Mouse (Mus musculus): ENCODE measurements around the gene Nfib. TPM values are rescaled to one million over a fixed set of nuclear protein-coding genes. Genes with fewer than 3 reads are reported as not detected.

Nfib gene
- polyA plus RNA-seq, 1 experiment from 2014 or later: 149 TPM

DNA sequence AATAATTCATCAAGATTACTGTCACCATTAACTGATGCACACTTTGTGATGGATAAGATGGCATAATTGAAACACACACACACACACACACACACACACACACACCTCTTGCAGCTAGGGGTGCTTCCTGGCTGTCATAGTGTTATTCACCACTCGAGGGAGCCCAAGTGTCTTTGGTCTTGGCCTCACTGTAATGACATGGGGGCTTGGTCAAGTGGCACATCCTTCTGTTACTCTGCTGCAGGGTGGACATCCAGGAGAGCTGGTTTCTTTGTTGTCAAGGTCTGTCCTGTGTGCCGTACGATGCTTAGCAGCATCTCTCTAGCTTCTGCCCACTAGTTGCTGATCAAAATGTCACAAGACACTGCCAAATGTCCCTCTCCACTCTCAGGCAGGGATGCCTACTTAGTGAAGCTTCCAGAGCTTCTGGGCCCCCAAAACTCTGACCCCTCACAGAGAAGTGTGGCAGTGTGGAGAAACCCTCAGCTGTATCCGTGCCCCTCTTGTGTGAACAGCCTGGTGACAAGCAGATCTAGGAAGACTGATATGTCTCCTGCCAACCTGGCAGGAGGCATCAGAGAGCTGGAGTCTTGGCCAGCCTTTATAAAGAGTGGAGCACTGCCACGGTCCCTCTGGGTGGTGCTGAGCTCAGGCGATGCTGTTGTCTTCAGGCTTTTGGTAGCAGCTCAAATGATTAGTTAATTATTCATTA, 62.4 kb downstream of the Nfib start:
- no peak overlapping the region for H3K27ac ChIP-seq (ENCODE audit: low read depth)
- no peak overlapping the region for H3K4me3 ChIP-seq (ENCODE audit: low read depth, low read length)
- no peaks in the 10 kb centered on the region for H3K27me3 ChIP-seq (ENCODE audit: insufficient read depth, low read length)
- no peaks in the 10 kb centered on the region for H3K4me1 ChIP-seq (ENCODE audit: insufficient read depth)
- DNase-seq (peak; percentile 73), ATAC-seq (ENCODE audit: insufficient read depth) (peak; percentile 47; the same call in 1 of the 2 replicates)
- H3K4me2 ChIP-seq: no peak overlapping the region
- H3K36me3 ChIP-seq (ENCODE audit: insufficient read depth): no peaks in the 10 kb centered on the region
- no peaks in the 10 kb centered on the region for H3K9me3 ChIP-seq (ENCODE audit: low read depth, low read length)
- no peak overlapping the region for H3K9ac ChIP-seq
- peak; percentile 87 for TF ChIP-seq CTCF (IDR thresholded peaks at IDR 0.05; ENCODE audit: low read depth)
- 53% methylated on average over 6 of the region's 6 CpGs for WGBS

GRCm38 (mm10) chr4:82641066-82641680, 64.4 kb downstream of the Nfib start:
- H3K9ac ChIP-seq: no peak overlapping the region
- no peak overlapping the region for H3K4me2 ChIP-seq
- H3K4me1 ChIP-seq (ENCODE audit: insufficient read depth): no peaks in the 10 kb centered on the region
- TF ChIP-seq CTCF (IDR thresholded peaks at IDR 0.05; ENCODE audit: low read depth): no peak
- H3K27ac ChIP-seq (ENCODE audit: low read depth): no peak overlapping the region
- no peaks in the 10 kb centered on the region for H3K27me3 ChIP-seq (ENCODE audit: insufficient read depth, low read length)
- 67% methylated on average over 5 of the region's 5 CpGs for WGBS
- H3K36me3 ChIP-seq (ENCODE audit: insufficient read depth): no peaks in the 10 kb centered on the region
- no peak overlapping the region for H3K4me3 ChIP-seq (ENCODE audit: low read depth, low read length)
- DNase-seq: no peak
- no peak for ATAC-seq (ENCODE audit: insufficient read depth)
- no peaks in the 10 kb centered on the region for H3K9me3 ChIP-seq (ENCODE audit: low read depth, low read length)

DNA sequence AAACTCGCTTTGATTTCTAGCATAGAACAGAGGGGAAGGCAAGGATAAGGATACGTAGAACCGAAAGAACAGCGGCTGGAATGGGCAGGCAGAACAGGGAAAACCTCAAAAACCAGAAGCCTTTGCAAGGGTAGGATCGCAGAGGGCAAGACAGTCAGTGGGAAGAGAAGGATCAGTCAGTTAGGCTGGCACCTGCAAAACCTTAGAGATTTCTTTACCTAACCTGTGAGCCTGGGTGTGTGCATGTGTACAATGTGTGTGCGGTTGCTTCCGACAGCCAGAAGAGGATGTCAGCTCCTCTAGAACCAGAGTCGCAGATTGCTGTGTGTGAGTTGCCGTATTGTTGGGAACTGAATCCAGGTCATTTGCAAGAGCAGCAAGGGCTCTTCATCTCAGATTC, 67.3 kb downstream of the Nfib start:
- no peak overlapping the region for H3K4me3 ChIP-seq (ENCODE audit: low read depth, low read length)
- H3K9ac ChIP-seq: no peak overlapping the region
- H3K27me3 ChIP-seq (ENCODE audit: insufficient read depth, low read length): no peaks in the 10 kb centered on the region
- H3K27ac ChIP-seq (ENCODE audit: low read depth): no peak overlapping the region
- ATAC-seq (ENCODE audit: insufficient read depth) (no peak), DNase-seq (no peak)
- no peak for TF ChIP-seq CTCF (IDR thresholded peaks at IDR 0.05; ENCODE audit: low read depth)
- no peaks in the 10 kb centered on the region for H3K36me3 ChIP-seq (ENCODE audit: insufficient read depth)
- no peak overlapping the region for H3K4me2 ChIP-seq
- H3K9me3 ChIP-seq (ENCODE audit: low read depth, low read length): no peaks in the 10 kb centered on the region
- no peaks in the 10 kb centered on the region for H3K4me1 ChIP-seq (ENCODE audit: insufficient read depth)
- WGBS: 91% methylated on average over 9 of the region's 9 CpGs

DNA sequence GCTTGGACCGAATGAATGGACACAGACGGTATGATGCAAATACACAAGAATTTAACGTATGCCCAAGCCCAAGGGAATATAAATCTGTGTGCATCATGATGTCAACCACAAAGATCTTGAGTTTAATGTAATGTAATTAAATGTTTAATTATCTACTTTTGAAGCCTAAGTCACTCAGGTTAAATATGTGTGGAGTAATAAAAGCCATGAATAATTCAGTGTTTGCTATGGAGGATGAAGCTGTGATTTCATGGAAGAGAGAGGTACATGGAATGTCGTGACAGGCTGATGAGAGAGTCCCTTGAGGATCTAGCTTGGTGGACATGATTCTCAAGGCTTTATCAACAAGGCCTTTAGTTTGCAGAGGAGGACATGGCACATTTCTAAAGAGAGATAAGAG, 67.9 kb downstream of the Nfib start:
- H3K4me1 ChIP-seq (ENCODE audit: insufficient read depth): no peaks in the 10 kb centered on the region

GRCm38 (mm10) chr4:82636658-82637057, 68.9 kb downstream of the Nfib start:
- no peak for ATAC-seq (ENCODE audit: insufficient read depth)
- 81% methylated on average over 5 of the region's 5 CpGs for WGBS
- Histone ChIP-seq H3K36me3 (ENCODE audit: insufficient read depth) (no peaks in the 10 kb centered on the region), H3K4me2 (no peak overlapping the region), H3K9me3 (ENCODE audit: low read depth, low read length) (no peaks in the 10 kb centered on the region), H3K27me3 (ENCODE audit: insufficient read depth, low read length) (no peaks in the 10 kb centered on the region), H3K4me3 (ENCODE audit: low read depth, low read length) (no peak overlapping the region), H3K9ac (no peak overlapping the region), H3K27ac (ENCODE audit: low read depth) (no peak overlapping the region), H3K4me1 (ENCODE audit: insufficient read depth) (no peaks in the 10 kb centered on the region)
- no peak for DNase-seq
- no peak for TF ChIP-seq CTCF (IDR thresholded peaks at IDR 0.05; ENCODE audit: low read depth)

More for the DNA sequence above, 67.9 kb downstream of the Nfib start:
- 83% methylated on average over 4 of the region's 4 CpGs for WGBS
- H3K27me3 ChIP-seq (ENCODE audit: insufficient read depth, low read length): no peaks in the 10 kb centered on the region
- H3K4me3 ChIP-seq (ENCODE audit: low read depth, low read length): no peak overlapping the region
- H3K4me2 ChIP-seq: no peak overlapping the region
- ATAC-seq (ENCODE audit: insufficient read depth) (no peak), DNase-seq (no peak)
- no peak overlapping the region for H3K27ac ChIP-seq (ENCODE audit: low read depth)
- no peak for TF ChIP-seq CTCF (IDR thresholded peaks at IDR 0.05; ENCODE audit: low read depth)
- H3K9me3 ChIP-seq (ENCODE audit: low read depth, low read length): no peaks in the 10 kb centered on the region
- H3K36me3 ChIP-seq (ENCODE audit: insufficient read depth): no peaks in the 10 kb centered on the region
- no peak overlapping the region for H3K9ac ChIP-seq

DNA sequence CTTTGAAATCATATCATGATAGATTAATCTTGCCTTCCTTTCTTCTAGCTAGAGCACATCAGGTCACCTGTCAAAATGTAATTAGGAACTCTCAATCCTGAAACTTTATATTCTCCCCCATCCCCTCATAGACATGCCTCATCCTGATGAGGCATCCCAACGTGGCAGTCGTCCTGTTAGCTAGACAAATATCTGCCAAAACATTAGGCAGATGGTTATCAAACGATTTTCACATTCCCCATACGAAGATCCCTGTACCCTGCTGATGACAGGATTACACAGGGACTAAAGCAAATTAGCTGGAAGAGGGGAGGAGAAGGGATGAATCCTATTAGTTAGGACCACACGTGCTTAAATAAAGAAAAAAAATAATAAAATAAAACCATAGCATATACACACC, 69.7 kb downstream of the Nfib start:
- DNase-seq: no peak
- whole genome bisulfite sequencing: 52% methylated on average over 5 of the region's 5 CpGs
- H3K4me3 ChIP-seq (ENCODE audit: low read depth, low read length): no peak overlapping the region
- H3K9ac ChIP-seq: no peak overlapping the region
- TF ChIP-seq CTCF (IDR thresholded peaks at IDR 0.05; ENCODE audit: low read depth): no peak
- no peak for ATAC-seq (ENCODE audit: insufficient read depth)
- no peaks in the 10 kb centered on the region for H3K9me3 ChIP-seq (ENCODE audit: low read depth, low read length)
- H3K4me2 ChIP-seq: no peak overlapping the region
- no peaks in the 10 kb centered on the region for H3K4me1 ChIP-seq (ENCODE audit: insufficient read depth)
- H3K27ac ChIP-seq (ENCODE audit: low read depth): no peak overlapping the region
- H3K36me3 ChIP-seq (ENCODE audit: insufficient read depth): no peaks in the 10 kb centered on the region
- no peaks in the 10 kb centered on the region for H3K27me3 ChIP-seq (ENCODE audit: insufficient read depth, low read length)

DNA sequence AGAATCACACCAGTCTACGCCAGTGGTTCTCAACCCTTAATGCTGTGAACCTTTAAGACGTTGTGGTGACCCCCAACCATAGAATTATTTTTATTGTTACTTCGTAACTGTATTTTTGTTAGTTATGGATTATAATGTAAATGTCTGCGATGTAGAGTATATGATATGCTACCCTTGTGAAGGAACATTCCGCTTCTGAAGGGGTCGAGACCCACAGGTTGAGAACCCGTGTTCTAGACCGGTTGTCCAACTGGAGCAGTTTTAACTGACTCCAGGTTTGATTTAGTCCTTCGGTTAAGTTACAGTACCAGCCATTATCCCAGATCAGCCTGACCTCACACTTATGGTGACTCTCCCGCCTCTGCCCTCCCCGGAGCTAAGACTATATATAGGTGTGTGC, 70.4 kb downstream of the Nfib start:
- WGBS: 90% methylated on average over 11 of the region's 11 CpGs
- no peak for ATAC-seq (ENCODE audit: insufficient read depth)

More for the DNA sequence above, 70.4 kb downstream of the Nfib start:
- Histone ChIP-seq H3K4me3 (ENCODE audit: low read depth, low read length) (no peak overlapping the region), H3K27ac (ENCODE audit: low read depth) (no peak overlapping the region), H3K27me3 (ENCODE audit: insufficient read depth, low read length) (no peaks in the 10 kb centered on the region), H3K9ac (no peak overlapping the region), H3K4me1 (ENCODE audit: insufficient read depth) (no peaks in the 10 kb centered on the region), H3K9me3 (ENCODE audit: low read depth, low read length) (no peaks in the 10 kb centered on the region), H3K36me3 (ENCODE audit: insufficient read depth) (no peaks in the 10 kb centered on the region), H3K4me2 (no peak overlapping the region)
- TF ChIP-seq CTCF (IDR thresholded peaks at IDR 0.05; ENCODE audit: low read depth): no peak
- DNase-seq: no peak
